Mouse (Mus musculus): ENCODE measurements at regions not wholly inside any gene's neighbourhood (a gene's known extent, or its start where the extent isn't known, plus 50 kb on each side); places are given as distances from the start of the nearest gene placed in this dataset.

- Histone ChIP-seq H3K9me3 (ENCODE audit: low read length) (no peaks in the 10 kb centered on the region), H3K4me2 (ENCODE audit: low read depth, low read length) (no peak overlapping the region), H3K36me3 (ENCODE audit: insufficient read depth, low read length) (no peaks in the 10 kb centered on the region), H3K27me3 (ENCODE audit: insufficient read depth, low read length) (no peaks in the 10 kb centered on the region), H3K4me3 (ENCODE audit: low read length) (no peak overlapping the region), H3K27ac (no peak overlapping the region), H3K9ac (replicated peaks; ENCODE audit: low read length) (no peak overlapping the region), H3K4me1 (ENCODE audit: insufficient read depth, low read length) (no peaks in the 10 kb centered on the region)
- no peak for TF ChIP-seq CTCF (IDR thresholded peaks at IDR 0.05; ENCODE audit: low read depth)
- ATAC-seq, result no peak
- DNase-seq (ENCODE audit: low spot score), result no peak
- WGBS, result 67% methylated on average over 2 of the region's 2 CpGs
Measured at GRCm38 (mm10) chr2:50014683-50015082, 51.5 kb upstream of the Lypd6 start.
